Mouse (Mus musculus): ENCODE results near the gene Exosc7.

Gene Exosc7

GRCm38 (mm10) chr9:123112805-123113521, at the start of gene Exosc7, which contains the start of gene Zdhhc3:
TSS of gene Exosc7 (plus strand) at chr9:123113215.
TSS of gene Zdhhc3 (minus strand) at chr9:123113205.
- DNase-seq (ENCODE audit: low read depth): peak; percentile 82

GRCm38 (mm10) chr9:123079149-123079548, 33.9 kb upstream of the Exosc7 start:
- DNase-seq (ENCODE audit: low read depth): no peak

GRCm38 (mm10) chr9:123080355-123080754, 32.7 kb upstream of the Exosc7 start:
- no peak for DNase-seq (ENCODE audit: low read depth)

GRCm38 (mm10) chr9:123080796-123081195, 32.2 kb upstream of the Exosc7 start:
- DNase-seq (ENCODE audit: low read depth): no peak

GRCm38 (mm10) chr9:123085373-123085772, 27.6 kb upstream of the Exosc7 start:
- DNase-seq (ENCODE audit: low read depth): no peak

- peak; percentile 98 for DNase-seq (ENCODE audit: low read depth)
Measured at GRCm38 (mm10) chr9:123087558-123087957, 25.5 kb upstream of the Exosc7 start.

- peak; percentile 85 for DNase-seq (ENCODE audit: low read depth)
Measured at GRCm38 (mm10) chr9:123090844-123091243, 22.2 kb upstream of the Exosc7 start.

GRCm38 (mm10) chr9:123099631-123100455, 13.2 kb upstream of the Exosc7 start:
- peak; percentile 56 for DNase-seq (ENCODE audit: low read depth)

GRCm38 (mm10) chr9:123103425-123103824, 9.6 kb upstream of the Exosc7 start:
- no peak for DNase-seq (ENCODE audit: low read depth)

GRCm38 (mm10) chr9:123104362-123104761, 8.7 kb upstream of the Exosc7 start:
- DNase-seq (ENCODE audit: low read depth): no peak

GRCm38 (mm10) chr9:123107186-123107585, 5.8 kb upstream of the Exosc7 start:
- no peak for DNase-seq (ENCODE audit: low read depth)

- DNase-seq (ENCODE audit: low read depth): peak; percentile 47
Measured at GRCm38 (mm10) chr9:123109188-123109587, 3.8 kb upstream of the Exosc7 start.

- peak; percentile 60 for DNase-seq (ENCODE audit: low read depth)
Measured at GRCm38 (mm10) chr9:123111751-123112221, 1.2 kb upstream of the Exosc7 start.

- no peak for DNase-seq (ENCODE audit: low read depth)
Measured at GRCm38 (mm10) chr9:123113931-123114330, 916 bp downstream of the Exosc7 start.

- DNase-seq (ENCODE audit: low read depth): no peak
Measured at GRCm38 (mm10) chr9:123115566-123115965, 2.6 kb downstream of the Exosc7 start.

- no peak for DNase-seq (ENCODE audit: low read depth)
Measured at GRCm38 (mm10) chr9:123123017-123123416, 10.0 kb downstream of the Exosc7 start.

- DNase-seq (ENCODE audit: low read depth): peak; percentile 40
Measured at GRCm38 (mm10) chr9:123123571-123124412, 10.8 kb downstream of the Exosc7 start.

- no peak for DNase-seq (ENCODE audit: low read depth)
Measured at GRCm38 (mm10) chr9:123124413-123124981, 11.5 kb downstream of the Exosc7 start.

GRCm38 (mm10) chr9:123127663-123128062, 14.6 kb downstream of the Exosc7 start:
- DNase-seq (ENCODE audit: low read depth): no peak

GRCm38 (mm10) chr9:123132994-123133393, 20.0 kb downstream of the Exosc7 start:
- no peak for DNase-seq (ENCODE audit: low read depth)

- DNase-seq (ENCODE audit: low read depth): no peak
Measured at GRCm38 (mm10) chr9:123136953-123137682, 24.1 kb downstream of the Exosc7 start.
